Mouse (Mus musculus): ENCODE results near the gene Ythdf2.

Ythdf2 gene

GRCm38 (mm10) chr4:132154877-132155670, 57.0 kb downstream of the Ythdf2 start:
- DNase-seq (ENCODE audit: low read depth, low spot score): no peak

GRCm38 (mm10) chr4:132151673-132152072, 60.4 kb downstream of the Ythdf2 start:
- no peak for DNase-seq (ENCODE audit: low read depth, low spot score)

GRCm38 (mm10) chr4:132146201-132146600, 65.9 kb downstream of the Ythdf2 start:
- DNase-seq (ENCODE audit: low read depth, low spot score): no peak

- no peak for DNase-seq (ENCODE audit: low read depth, low spot score)
These were observed 67.0 kb downstream of the Ythdf2 start for GRCm38 (mm10) chr4:132145092-132145491.

GRCm38 (mm10) chr4:132144080-132144841, 67.8 kb downstream of the Ythdf2 start, which contains the start of gene Oprd1:
Oprd1 (minus strand) TSS chr4:132144486.
- no peak for DNase-seq (ENCODE audit: low read depth, low spot score)

GRCm38 (mm10) chr4:132138640-132139039, 73.5 kb downstream of the Ythdf2 start:
- no peak for DNase-seq (ENCODE audit: low read depth, low spot score)

GRCm38 (mm10) chr4:132137013-132137412, 75.1 kb downstream of the Ythdf2 start:
- DNase-seq (ENCODE audit: low read depth, low spot score): no peak

Data from telencephalon, adult 2 months (tissue).